Mouse (Mus musculus) CH12.LX (cell line): ENCODE measurements around the gene Yy1. TPM values are rescaled to one million over a fixed set of nuclear protein-coding genes. Genes with fewer than 3 reads are reported as not detected.

Experiments used
- DNase-seq: peaks from one replicate; pipeline ENCODE4 v3.0.0-alpha.2; 2013; ENCODE audit errors: extremely low read depth
- H3K27ac ChIP-seq: 2 replicates; pipeline ENCODE4 v1.5.1; 2012; ENCODE audit warnings: low read depth, mild to moderate bottlenecking, control low read depth, moderate library complexity; ENCODE audit not compliant: insufficient read depth
- H3K27me3 ChIP-seq: replicated peaks from 2 replicates; pipeline ENCODE3; 2012; ENCODE audit warnings: inconsistent platforms
- H3K36me3 ChIP-seq, 2 experiments: replicated peaks in 1 of 2; 2 replicates each; pipeline versions ENCODE3 to v1.6.1; 2012; ENCODE audit warnings: inconsistent platforms in 1 of 2, low read length in 1 of 2, mild to moderate bottlenecking in 1 of 2, mixed read lengths in 1 of 2, moderate library complexity in 1 of 2; ENCODE audit not compliant: control insufficient read depth in 1 of 2, insufficient read depth in 1 of 2
- H3K4me1 ChIP-seq, 2 experiments: 2 replicates each; pipeline ENCODE4 v1.6.1; 2012; ENCODE audit warnings: inconsistent platforms in 1 of 2, moderate library complexity in 1 of 2; ENCODE audit not compliant: insufficient read depth in 2 of 2, control insufficient read depth in 1 of 2
- H3K4me2 ChIP-seq: 2 replicates; pipeline ENCODE4 v1.6.1; 2012; ENCODE audit warnings: low read depth, mild to moderate bottlenecking, control low read depth; ENCODE audit not compliant: poor library complexity, insufficient read depth, severe bottlenecking
- H3K4me3 ChIP-seq, 3 experiments: fragments of 150-350 bp in 1 of 3; sonication (generic) in 1 of 3; replicated peaks in 1 of 3; 2 replicates each; pipeline versions ENCODE3 to v1.5.1; 2011 to 2012; ENCODE audit warnings: low read depth in 2 of 3, low read length in 2 of 3, mild to moderate bottlenecking in 2 of 3, moderate library complexity in 2 of 3, control low read depth in 1 of 3, improper control_type of control experiment in 1 of 3, inconsistent platforms in 1 of 3, mixed read lengths in 1 of 3; ENCODE audit not compliant: poor library complexity in 1 of 3
- H3K79me2 ChIP-seq: replicated peaks from 2 replicates; pipeline ENCODE4 v1.6.1; 2012; ENCODE audit warnings: mild to moderate bottlenecking, moderate library complexity; ENCODE audit not compliant: control insufficient read depth, poor library complexity, insufficient read depth, severe bottlenecking; ENCODE audit errors: extremely low read depth
- H3K9ac ChIP-seq: 2 replicates; pipeline ENCODE4 v1.6.1; 2012; ENCODE audit warnings: low read depth, mild to moderate bottlenecking, control low read depth, moderate library complexity; ENCODE audit not compliant: insufficient read depth
- H3K9me3 ChIP-seq: replicated peaks from 2 replicates; pipeline ENCODE3; 2012; ENCODE audit warnings: low read length, inconsistent platforms, mixed read lengths
- BHLHE40 ChIP-seq: IDR thresholded peaks from 2 replicates; pipeline ENCODE4 v1.6.1; 2011; ENCODE audit warnings: mild to moderate bottlenecking, low read depth, low read length, improper control_type of control experiment
- EP300 ChIP-seq: IDR thresholded peaks from 2 replicates; pipeline ENCODE4 v1.6.1; 2011; ENCODE audit warnings: low read length, improper control_type of control experiment
- ETS1 ChIP-seq: conservative IDR thresholded peaks from 2 replicates; pipeline ENCODE4 v1.6.1; 2012; ENCODE audit warnings: low read depth, mild to moderate bottlenecking, inconsistent platforms, low read length, improper control_type of control experiment, moderate library complexity
- GABPA ChIP-seq: IDR thresholded peaks from 2 replicates; pipeline ENCODE4 v1.6.1; 2012; ENCODE audit warnings: low read depth, low read length, improper control_type of control experiment, inconsistent platforms; ENCODE audit not compliant: insufficient replicate concordance
- JUN ChIP-seq: IDR thresholded peaks from 2 replicates; pipeline ENCODE4 v1.6.1; 2011; ENCODE audit warnings: low read depth, mild to moderate bottlenecking, low read length, improper control_type of control experiment, moderate library complexity; ENCODE audit not compliant: insufficient read depth
- JUND ChIP-seq: conservative IDR thresholded peaks from 2 replicates; pipeline ENCODE4 v1.6.1; 2011; ENCODE audit warnings: low read depth, low read length, improper control_type of control experiment
- MAFK ChIP-seq: IDR thresholded peaks from 2 replicates; pipeline ENCODE4 v1.6.1; 2011; ENCODE audit warnings: low read length, improper control_type of control experiment; ENCODE audit not compliant: insufficient replicate concordance
- MAZ ChIP-seq: IDR thresholded peaks from 2 replicates; pipeline ENCODE4 v1.6.1; 2012; ENCODE audit warnings: low read depth, mild to moderate bottlenecking, inconsistent platforms, low read length, improper control_type of control experiment, moderate library complexity
- MEF2A ChIP-seq: IDR thresholded peaks from 2 replicates; pipeline ENCODE4 v1.6.1; 2014; ENCODE audit warnings: low read depth, mild to moderate bottlenecking, inconsistent platforms, low read length, improper control_type of control experiment, borderline replicate concordance
- MXI1 ChIP-seq: IDR thresholded peaks from 2 replicates; pipeline ENCODE4 v1.6.1; 2011; ENCODE audit warnings: mild to moderate bottlenecking, low read depth, low read length, improper control_type of control experiment
- MYC ChIP-seq: IDR thresholded peaks from 2 replicates; pipeline ENCODE4 v1.6.1; 2011; ENCODE audit warnings: low read depth, mild to moderate bottlenecking, improper control_type of control experiment, low read length
- POLR2AphosphoS2 ChIP-seq: IDR thresholded peaks from 2 replicates; pipeline ENCODE4 v1.6.1; 2011; ENCODE audit warnings: low read depth, low read length, improper control_type of control experiment
- SMC3 ChIP-seq: IDR thresholded peaks from 2 replicates; pipeline ENCODE4 v1.6.1; 2011; ENCODE audit warnings: low read depth, low read length, improper control_type of control experiment
- TBP ChIP-seq: conservative IDR thresholded peaks from 2 replicates; pipeline ENCODE4 v1.6.1; 2011; ENCODE audit warnings: low read depth, low read length, improper control_type of control experiment
- UBTF ChIP-seq: IDR thresholded peaks from 2 replicates; pipeline ENCODE4 v1.6.1; 2012; ENCODE audit warnings: low read depth, mild to moderate bottlenecking, inconsistent platforms, low read length, improper control_type of control experiment, moderate library complexity
- USF2 ChIP-seq: conservative IDR thresholded peaks from 2 replicates; pipeline ENCODE4 v1.6.1; 2011; ENCODE audit warnings: low read depth, low read length, improper control_type of control experiment
- ZC3H11A ChIP-seq: IDR thresholded peaks from 2 replicates; pipeline ENCODE4 v1.6.1; 2012; ENCODE audit warnings: low read depth, mild to moderate bottlenecking, inconsistent platforms, low read length, improper control_type of control experiment
- ZNF384 ChIP-seq: IDR thresholded peaks from 2 replicates; pipeline ENCODE4 v1.6.1; 2012; ENCODE audit warnings: low read depth, low read length, improper control_type of control experiment, inconsistent platforms
- dilution Hi-C: fragments of 300-500 bp; cut with MboI; formaldehyde crosslinking; loops from 2 replicates; pipeline ENCODE4 v1.14.3; 2020; ENCODE audit warnings: low sequenced_read_pairs; ENCODE audit not compliant: extremely low pct_unique_long_range_greater_than_20kb, extremely low pct_ligation_motif_present
- in situ Hi-C: fragments of 300-500 bp; cut with MboI; formaldehyde crosslinking; loops from 3 replicates; pipeline ENCODE4 v1.14.3; 2019; ENCODE audit warnings: low sequenced_read_pairs, low pct_ligation_motif_present, low pct_unique_long_range_greater_than_20kb, mixed read lengths
- polyA plus RNA-seq: library from polyadenylated mRNA; unstranded; fragments of >175 nt; gene quantifications from 2 replicates; pipeline ENCODE4 v1.2.1, GENCODE M21; 2012; ENCODE audit warnings: low read depth; ENCODE audit not compliant: insufficient read length
- total RNA-seq, 2 experiments: library from RNA; depleted of rRNA; stranded (reverse); fragments of 300-350 nt in 1 of 2; fragments of >200 nt in 1 of 2; gene quantifications; 2 replicates each; pipeline ENCODE4 v1.2.3; 2012 to 2014

The Yy1 gene
- total and polyA plus RNA-seq, 3 experiments = 30.8 to 56.8 (median 51.7) TPM

- no peak overlapping the region for H3K27ac ChIP-seq
- no peaks in the 10 kb centered on the region for H3K27me3 ChIP-seq
- H3K9me3 ChIP-seq = no peaks in the 10 kb centered on the region
- H3K4me3 ChIP-seq = no peak overlapping the region
- no peak for TF ChIP-seq SMC3
- TF ChIP-seq POLR2AphosphoS2 = no peak
- no peak for TF ChIP-seq EP300
- no peak for TF ChIP-seq USF2
- TF ChIP-seq MEF2A = no peak
- TF ChIP-seq JUND = no peak
- TF ChIP-seq ZNF384 = no peak
- no peak for TF ChIP-seq TBP
- no peak for TF ChIP-seq ETS1
- no peak for TF ChIP-seq MAFK
- TF ChIP-seq, all 38 proteins: peak for 0
- dilution Hi-C loops = no loop called here
- DNase-seq = no peak
- Histone ChIP-seq H3K79me2 (peaks cover 72% of the 10 kb centered on the region), H3K36me3 (peaks cover 44 to 92% of the 10 kb centered on the region in 2 experiments), H3K9ac (no peak overlapping the region), H3K4me1 (peaks cover 0 to 15% of the 10 kb centered on the region in 2 experiments; a peak in 2 of 4 replicates), H3K4me2 (no peak overlapping the region)
- in situ Hi-C loops = no loop called here
Measured at GRCm38 (mm10) chr12:108812463-108812862, 19.7 kb downstream of the Yy1 start.

GRCm38 (mm10) chr12:108814470-108814869 lies 21.7 kb downstream of the Yy1 start:
- in situ Hi-C loops = no loop called here
- Histone ChIP-seq H3K27me3 (no peaks in the 10 kb centered on the region), H3K9me3 (no peaks in the 10 kb centered on the region), H3K4me1 (peaks cover 0 to 11% of the 10 kb centered on the region in 2 experiments; a peak in 1 of 4 replicates), H3K79me2 (peaks cover 53% of the 10 kb centered on the region), H3K27ac (no peak overlapping the region), H3K36me3 (peaks cover 51 to 92% of the 10 kb centered on the region in 2 experiments), H3K4me3 (no peak overlapping the region), H3K9ac (no peak overlapping the region), H3K4me2 (no peak overlapping the region)
- no peak for DNase-seq
- TF ChIP-seq UBTF (no peak), EP300 (no peak), JUN (no peak), GABPA (no peak), ZNF384 (no peak)
- dilution Hi-C loops = no loop called here

GRCm38 (mm10) chr12:108816569-108816968 lies 23.8 kb downstream of the Yy1 start:
- dilution Hi-C loops = no loop called here
- no peak overlapping the region for H3K4me2 ChIP-seq
- H3K36me3 ChIP-seq = peaks cover 52 to 91% of the 10 kb centered on the region in 2 experiments

More at GRCm38 (mm10) chr12:108816569-108816968, 23.8 kb downstream of the Yy1 start:
- Histone ChIP-seq H3K9ac (no peak overlapping the region), H3K27me3 (no peaks in the 10 kb centered on the region), H3K4me1 (no peaks in the 10 kb centered on the region), H3K9me3 (no peaks in the 10 kb centered on the region), H3K4me3 (no peak overlapping the region), H3K27ac (no peak overlapping the region), H3K79me2 (peaks cover 32% of the 10 kb centered on the region)
- TF ChIP-seq MXI1 (no peak), MEF2A (no peak), SMC3 (no peak), EP300 (no peak), ZC3H11A (no peak), BHLHE40 (no peak), MYC (no peak), UBTF (no peak), MAZ (no peak)
- in situ Hi-C loops = no loop called here
- no peak for DNase-seq
